Comparison of ENCODE assay signal across 14 mouse cellular contexts in genomic region chr5:65028019-65028418, GRCm38 (mm10). TPM values are rescaled to one million over a fixed set of nuclear protein-coding genes. Genes with fewer than 3 reads are reported as not detected.
A peak's percentile ranks its signal among the peaks of the same experiment; 100 is the strongest.
DNase-seq lines count a peak whose midpoint lies in the region; ATAC-seq and TF ChIP-seq lines count a peak whose summit lies in the region.
"Had no signal": no experiment of that assay in that cellular context is flagged by ENCODE, and none has a peak within 500 bp of the region (broad histone marks: within the 10 kb centered on the region; RNA-seq: fewer than 3 reads in every experiment).

No protein-coding gene starts in this region.

- H3K9ac ChIP-seq in forebrain, embryonic 13.5 days: no peak overlapping the region; the same call in 1 of the 2 replicates
- H3K9ac ChIP-seq in forebrain, embryonic 11.5 days (ENCODE audit: low read length): no peak overlapping the region
- peak overlapping the region; percentile 10; the same call in 1 of the 2 replicates for H3K9ac ChIP-seq in forebrain, postnatal 0 days
- no peak overlapping the region for H3K9ac ChIP-seq in midbrain, embryonic 15.5 days
- no peak overlapping the region for H3K9ac ChIP-seq in stomach, postnatal 0 days (ENCODE audit: low read length)

- ATAC-seq in forebrain, embryonic 13.5 days: peak; percentile 55; the same call in 1 of the 2 replicates
- no peak for ATAC-seq in forebrain, embryonic 11.5 days (replicated peaks; ENCODE audit: low FRiP score)
- ATAC-seq in forebrain, postnatal 0 days: peak; percentile 53; the same call in 1 of the 2 replicates
- ATAC-seq in midbrain, embryonic 15.5 days (replicated peaks): peak; percentile 65; the same call in 1 of the 2 replicates
- no peak for ATAC-seq in stomach, postnatal 0 days (ENCODE audit: low FRiP score, low TSS enrichment)

- H3K4me2 ChIP-seq in forebrain, embryonic 13.5 days: no peak overlapping the region
- no peak overlapping the region for H3K4me2 ChIP-seq in forebrain, embryonic 11.5 days (ENCODE audit: low read depth, low read length, severe bottlenecking)
- 0 out of 2 replicates have a peak overlapping the region, but pooled peaks have one; percentile 13 for H3K4me2 ChIP-seq in forebrain, postnatal 0 days (ENCODE audit: low read depth)
- no peak overlapping the region for H3K4me2 ChIP-seq in midbrain, embryonic 15.5 days
- no peak overlapping the region for H3K4me2 ChIP-seq in stomach, postnatal 0 days (replicated peaks; ENCODE audit: low read depth)

- no peaks in the 10 kb centered on the region for H3K27me3 ChIP-seq in forebrain, embryonic 13.5 days
- H3K27me3 ChIP-seq in forebrain, embryonic 11.5 days (ENCODE audit: control insufficient read depth, insufficient read depth, low read length): no peaks in the 10 kb centered on the region
- no peaks in the 10 kb centered on the region for H3K27me3 ChIP-seq in forebrain, postnatal 0 days (ENCODE audit: insufficient read depth, low read length)
- H3K27me3 ChIP-seq in midbrain, embryonic 15.5 days (replicated peaks): no peaks in the 10 kb centered on the region
- H3K27me3 ChIP-seq in stomach, postnatal 0 days (ENCODE audit: control insufficient read depth, insufficient read depth, low read length): no peaks in the 10 kb centered on the region

- TF ChIP-seq EP300 in stomach, postnatal 0 days (optimal IDR thresholded peaks at IDR 0.05): no peak

- peaks cover 16% of the 10 kb centered on the region for H3K4me1 ChIP-seq in forebrain, embryonic 13.5 days
- no peaks in the 10 kb centered on the region for H3K4me1 ChIP-seq in forebrain, embryonic 11.5 days (replicated peaks; ENCODE audit: control insufficient read depth, insufficient read depth, low read length)
- H3K4me1 ChIP-seq in forebrain, postnatal 0 days (ENCODE audit: insufficient read depth): 0 out of 2 replicates have a peak, but pooled peaks cover 2% of the 10 kb centered on the region
- H3K4me1 ChIP-seq in midbrain, embryonic 15.5 days: peaks cover 7% of the 10 kb centered on the region; the same call in 1 of the 2 replicates
- no peaks in the 10 kb centered on the region for H3K4me1 ChIP-seq in stomach, postnatal 0 days (replicated peaks; ENCODE audit: control insufficient read depth, insufficient read depth)

- no peak for DNase-seq in forebrain, embryonic 11.5 days (ENCODE audit: low spot score)
- peak; percentile 70 for DNase-seq in adrenal gland, postnatal 10 days
- DNase-seq in forebrain, postnatal 0 days: no peak
- DNase-seq in stomach, postnatal 0 days (ENCODE audit: low spot score): no peak
- DNase-seq in left cerebral cortex, adult 8-10 months (ENCODE audit: low spot score in 2 of 2): no peak
- no peak for DNase-seq in layer of hippocampus, postnatal 10 days (ENCODE audit: low spot score in 2 of 2)
- DNase-seq: B cell, adult 2 months; kidney, adult 2 months; lung, adult 2 months; thymus, adult 18-20 months had no signal

- H3K4me3 ChIP-seq in forebrain, embryonic 13.5 days: no peak overlapping the region
- H3K4me3 ChIP-seq in forebrain, embryonic 11.5 days (ENCODE audit: low read depth, low read length): no peak overlapping the region
- H3K4me3 ChIP-seq in forebrain, postnatal 0 days (ENCODE audit: low read depth, low read length): no peak overlapping the region
- H3K4me3 ChIP-seq in midbrain, embryonic 15.5 days: no peak overlapping the region
- no peak overlapping the region for H3K4me3 ChIP-seq in stomach, postnatal 0 days (ENCODE audit: low read depth, low read length)
- H3K4me3 ChIP-seq: megakaryocyte, embryonic 14.5 days had no signal

- no peaks in the 10 kb centered on the region for H3K36me3 ChIP-seq in forebrain, embryonic 13.5 days (ENCODE audit: poor library complexity, severe bottlenecking)
- H3K36me3 ChIP-seq in forebrain, embryonic 11.5 days (ENCODE audit: control insufficient read depth, insufficient read depth, low read length): no peaks in the 10 kb centered on the region
- no peaks in the 10 kb centered on the region for H3K36me3 ChIP-seq in forebrain, postnatal 0 days (ENCODE audit: insufficient read depth)
- H3K36me3 ChIP-seq in midbrain, embryonic 15.5 days (replicated peaks): no peaks in the 10 kb centered on the region
- peaks cover 17% of the 10 kb centered on the region for H3K36me3 ChIP-seq in stomach, postnatal 0 days (ENCODE audit: control insufficient read depth, insufficient read depth, low read length)

- H3K27ac ChIP-seq in forebrain, embryonic 13.5 days: peak overlapping the region; percentile 45
- no peak overlapping the region for H3K27ac ChIP-seq in forebrain, embryonic 11.5 days (ENCODE audit: low read depth, low read length)
- peak overlapping the region; percentile 40; the same call in 1 of the 2 replicates for H3K27ac ChIP-seq in forebrain, postnatal 0 days (ENCODE audit: low read depth, low read length)
- H3K27ac ChIP-seq in midbrain, embryonic 15.5 days: peak overlapping the region; percentile 55
- no peak overlapping the region for H3K27ac ChIP-seq in stomach, postnatal 0 days (replicated peaks)

- no peaks in the 10 kb centered on the region for H3K9me3 ChIP-seq in forebrain, embryonic 13.5 days (replicated peaks)
- no peaks in the 10 kb centered on the region for H3K9me3 ChIP-seq in forebrain, embryonic 11.5 days (ENCODE audit: control insufficient read depth, low read length)
- H3K9me3 ChIP-seq in forebrain, postnatal 0 days (ENCODE audit: low read length): no peaks in the 10 kb centered on the region
- no peaks in the 10 kb centered on the region for H3K9me3 ChIP-seq in midbrain, embryonic 15.5 days
- no peaks in the 10 kb centered on the region for H3K9me3 ChIP-seq in stomach, postnatal 0 days (ENCODE audit: control insufficient read depth, low read length)
- H3K9me3 ChIP-seq: megakaryocyte, embryonic 14.5 days had no signal

- WGBS in forebrain, embryonic 13.5 days: 39% methylated on average over 9 of the region's 9 CpGs
- WGBS in forebrain, embryonic 11.5 days: 47% methylated on average over 9 of the region's 9 CpGs
- WGBS in forebrain, postnatal 0 days: 34% methylated on average over 9 of the region's 9 CpGs
- 37% methylated on average over 9 of the region's 9 CpGs for WGBS in midbrain, embryonic 15.5 days
- 38% methylated on average over 9 of the region's 9 CpGs for whole genome bisulfite sequencing in stomach, postnatal 0 days

- TF ChIP-seq CTCF in forebrain, postnatal 0 days (IDR thresholded peaks at IDR 0.05; ENCODE audit: low read depth): no peak
- no peak for TF ChIP-seq CTCF in stomach, postnatal 0 days (IDR thresholded peaks at IDR 0.05; ENCODE audit: low read depth)

RNA-seq across cellular contexts. Expression of gene Fam114a1, which starts 58.1 kb away (rescaled TPM):
- 6.3 and 6.5 TPM in 2 replicates for polyA plus RNA-seq in forebrain, embryonic 13.5 days (2015; fragmentation: Nextera tagmentation; extraction: Ambion mirVana)
- 14.1 and 16.1 TPM in 2 replicates for polyA plus RNA-seq in forebrain, embryonic 11.5 days (2014; fragmentation: Nextera tagmentation; extraction: Ambion mirVana)
- total RNA-seq in adrenal gland, postnatal 10 days (2021): 10 to 100 TPM; 28.1 to 28.4 TPM
- 3.8 and 6.1 TPM in 2 replicates for total RNA-seq in forebrain, postnatal 0 days (2014; rRNA removed)
- polyA plus RNA-seq in forebrain, postnatal 0 days (2015; fragmentation: Nextera tagmentation; extraction: Ambion mirVana): 4.6 and 5.1 TPM in 2 replicates
- 7.5 and 8.3 TPM in 2 replicates for polyA plus RNA-seq in midbrain, embryonic 15.5 days (2015; fragmentation: Nextera tagmentation; extraction: Ambion mirVana)
- 28.1 and 31.0 TPM in 2 replicates for polyA plus RNA-seq in stomach, postnatal 0 days (2015; fragmentation: Nextera tagmentation; extraction: Ambion mirVana)
- total RNA-seq in left cerebral cortex, adult 8-10 months (2022): 1 to 10 TPM; 5.9 to 8.2 (median 7.6) TPM
- total RNA-seq in layer of hippocampus, postnatal 10 days (2021): 1 to 10 TPM; 5.3 to 5.8 TPM
- total RNA-seq: MEL had no signal

Comparison
In these comparisons a context has a peak if more than half of its experiments do, and no peak if none do; other contexts are left out.
1. ATAC-seq: peak in forebrain, embryonic 13.5 days (single experiment), forebrain, postnatal 0 days (single experiment) and midbrain, embryonic 15.5 days (single experiment); none in forebrain, embryonic 11.5 days (single experiment) and stomach, postnatal 0 days (single experiment).
2. H3K27ac ChIP-seq: peak in forebrain, embryonic 13.5 days (single experiment), forebrain, postnatal 0 days (single experiment) and midbrain, embryonic 15.5 days (single experiment); none in forebrain, embryonic 11.5 days (single experiment) and stomach, postnatal 0 days (single experiment).